10 mouse cellular contexts compared by ENCODE assay signal in genomic region chr19:60617007-60617406, GRCm38 (mm10).
"Had no signal": no experiment of that assay in that cellular context is flagged by ENCODE, and none has a peak within 500 bp of the region (broad histone marks: within the 10 kb centered on the region; RNA-seq: fewer than 3 reads in every experiment).

No protein-coding gene starts in this region.

- H3K27me3 ChIP-seq: limb, embryonic 13.5 days; midbrain, embryonic 15.5 days had no signal

- H3K36me3 ChIP-seq: limb, embryonic 13.5 days; midbrain, embryonic 15.5 days had no signal

- H3K9me3 ChIP-seq: limb, embryonic 13.5 days; midbrain, embryonic 15.5 days had no signal

- H3K4me3 ChIP-seq: limb, embryonic 13.5 days; midbrain, embryonic 15.5 days had no signal

- H3K9ac ChIP-seq: limb, embryonic 13.5 days; liver, embryonic 14.5 days; midbrain, embryonic 15.5 days had no signal

- DNase-seq: kidney, adult 8-10 months; kidney, postnatal 36 days; left cerebral cortex, postnatal 4 days; lung, adult 18-20 months; right cerebral cortex, postnatal 25 days; thymus, adult 18-20 months; thymus, postnatal 14 days had no signal

- H3K27ac ChIP-seq: limb, embryonic 13.5 days; liver, embryonic 14.5 days; midbrain, embryonic 15.5 days had no signal

- ATAC-seq: midbrain, embryonic 15.5 days had no signal

- H3K4me1 ChIP-seq: limb, embryonic 13.5 days; midbrain, embryonic 15.5 days had no signal
